Mouse (Mus musculus) gastrocnemius, adult 2 months (tissue): ENCODE results near the gene Sergef. TPM values are rescaled to one million over a fixed set of nuclear protein-coding genes. Genes with fewer than 3 reads are reported as not detected.

Experiments used
- DNase-seq: peaks from one replicate; pipeline ENCODE4 v3.0.0; 2022
- H3K27ac ChIP-seq: fragments of 200-600 bp; 2 replicates; pipeline ENCODE4 v1.8.1; 2022; ENCODE audit warnings: mild to moderate bottlenecking
- H3K4me3 ChIP-seq: fragments of 200-600 bp; 2 replicates; pipeline ENCODE4 v1.8.1; 2022; ENCODE audit warnings: mild to moderate bottlenecking, moderate library complexity
- CTCF ChIP-seq: fragments of 200-600 bp; IDR thresholded peaks from 2 replicates; pipeline ENCODE4 v1.8.1; 2022; ENCODE audit warnings: antibody characterized with exemption, mild to moderate bottlenecking, moderate library complexity
- intact Hi-C: fragments of 180-260 bp; cut with DNase I; formaldehyde crosslinking; loops from one replicate; pipeline ENCODE4 v1.15.1; 2025
- total RNA-seq, 2 experiments: library from RNA; stranded (reverse); gene quantifications; 2 replicates each; pipeline ENCODE4 v1.2.3; 2021

The Sergef gene
- total RNA-seq, 2 experiments from 2014 or later = 2.1 to 3.5 TPM

- no peak for DNase-seq
- intact Hi-C loops = no loop called here
- Histone ChIP-seq H3K4me3 (no peak overlapping the region), H3K27ac (peak overlapping the region; percentile 51; the same call in 1 of the 2 replicates)
- no peak for TF ChIP-seq CTCF
Observed at GRCm38 (mm10) chr7:46612421-46612937, 27.1 kb downstream of the Sergef start.

GRCm38 (mm10) chr7:46611970-46612369 is 27.6 kb downstream of the Sergef start:
- intact Hi-C loops = no loop called here
- no peak for TF ChIP-seq CTCF

GRCm38 (mm10) chr7:46609317-46609716 is 30.3 kb downstream of the Sergef start:
- no peak for TF ChIP-seq CTCF
- intact Hi-C loops = loop anchor here (5.0 to 10.0 kb wide), 2 partner anchors 327 to 515 kb away; no protein-coding TSS in a partner anchor

More at GRCm38 (mm10) chr7:46611970-46612369, 27.6 kb downstream of the Sergef start:
- peak overlapping the region; percentile 51; the same call in 1 of the 2 replicates for H3K27ac ChIP-seq
- peak; percentile 36 for DNase-seq
- H3K4me3 ChIP-seq = no peak overlapping the region

GRCm38 (mm10) chr7:46607428-46608055 is 32.1 kb downstream of the Sergef start:
- intact Hi-C loops = loop anchor here (5.0 to 10.0 kb wide), 2 partner anchors 325 to 513 kb away; no protein-coding TSS in a partner anchor
- peak; percentile 85 for TF ChIP-seq CTCF
- DNase-seq = peak; percentile 60
- Histone ChIP-seq H3K4me3 (no peak overlapping the region), H3K27ac (no peak overlapping the region)

More at GRCm38 (mm10) chr7:46609317-46609716, 30.3 kb downstream of the Sergef start:
- no peak for DNase-seq
- Histone ChIP-seq H3K27ac (no peak overlapping the region), H3K4me3 (no peak overlapping the region)

- H3K27ac ChIP-seq = no peak overlapping the region
- DNase-seq = no peak
- intact Hi-C loops = loop anchor here (5.0 to 10.0 kb wide), 2 partner anchors 325 to 512 kb away; no protein-coding TSS in a partner anchor
- no peak overlapping the region for H3K4me3 ChIP-seq
- TF ChIP-seq CTCF = no peak
Observed at GRCm38 (mm10) chr7:46607031-46607426, 32.6 kb downstream of the Sergef start.

- no peak overlapping the region for H3K27ac ChIP-seq
- DNase-seq = peak; percentile 86
- peak; percentile 82 for TF ChIP-seq CTCF
- H3K4me3 ChIP-seq = no peak overlapping the region
- intact Hi-C loops = loop anchor here (1.0 to 10.0 kb wide), 3 partner anchors 213 to 512 kb away; no protein-coding TSS in a partner anchor
Observed at GRCm38 (mm10) chr7:46606391-46607030, 33.1 kb downstream of the Sergef start.

- intact Hi-C loops = loop anchor here (5.0 to 10.0 kb wide), 2 partner anchors 66 to 508 kb away; no protein-coding TSS in a partner anchor
- no peak for TF ChIP-seq CTCF
- H3K4me3 ChIP-seq = no peak overlapping the region
- H3K27ac ChIP-seq = no peak overlapping the region
- DNase-seq = no peak
Observed at GRCm38 (mm10) chr7:46603051-46603450, 36.6 kb downstream of the Sergef start.

GRCm38 (mm10) chr7:46602079-46602478 is 37.5 kb downstream of the Sergef start:
- TF ChIP-seq CTCF = no peak
- DNase-seq = no peak

GRCm38 (mm10) chr7:46601097-46601496 is 38.5 kb downstream of the Sergef start:
- TF ChIP-seq CTCF = no peak
- no peak overlapping the region for H3K4me3 ChIP-seq
- DNase-seq = no peak
- H3K27ac ChIP-seq = no peak overlapping the region
- intact Hi-C loops = loop anchor here (5.0 to 10.0 kb wide), 2 partner anchors 64 to 506 kb away; no protein-coding TSS in a partner anchor

More at GRCm38 (mm10) chr7:46602079-46602478, 37.5 kb downstream of the Sergef start:
- no peak overlapping the region for H3K4me3 ChIP-seq
- H3K27ac ChIP-seq = no peak overlapping the region
- intact Hi-C loops = loop anchor here (5.0 to 10.0 kb wide), 2 partner anchors 65 to 507 kb away; no protein-coding TSS in a partner anchor

GRCm38 (mm10) chr7:46597006-46597405 is 42.6 kb downstream of the Sergef start:
- DNase-seq = no peak

GRCm38 (mm10) chr7:46591546-46591945 is 48.1 kb downstream of the Sergef start:
- no peak for DNase-seq
- no peak overlapping the region for H3K4me3 ChIP-seq
- TF ChIP-seq CTCF = no peak
- no peak overlapping the region for H3K27ac ChIP-seq
- intact Hi-C loops = no loop called here

More at GRCm38 (mm10) chr7:46597006-46597405, 42.6 kb downstream of the Sergef start:
- intact Hi-C loops = loop anchor here (5.0 kb wide), 1 partner anchor 160 kb away; no protein-coding TSS in a partner anchor
- Histone ChIP-seq H3K27ac (no peak overlapping the region), H3K4me3 (no peak overlapping the region)
- TF ChIP-seq CTCF = no peak

GRCm38 (mm10) chr7:46589181-46589580 is 50.4 kb downstream of the Sergef start:
- H3K27ac ChIP-seq = no peak overlapping the region
- H3K4me3 ChIP-seq = no peak overlapping the region
- no peak for TF ChIP-seq CTCF
- intact Hi-C loops = no loop called here
- no peak for DNase-seq

- intact Hi-C loops = no loop called here
- peak overlapping the region; percentile 82 for H3K27ac ChIP-seq
- TF ChIP-seq CTCF = no peak
- H3K4me3 ChIP-seq = no peak overlapping the region
- DNase-seq = no peak
Observed at GRCm38 (mm10) chr7:46588005-46588404, 51.6 kb downstream of the Sergef start.
